Mouse (Mus musculus): ENCODE results near the gene Pkn1. TPM values are rescaled to one million over a fixed set of nuclear protein-coding genes. Genes with fewer than 3 reads are reported as not detected.
A peak's percentile ranks its signal among the peaks of the same experiment; 100 is the strongest.

The Pkn1 gene
- polyA plus RNA-seq, 1 experiment from 2014 or later, result 21.9 TPM

- 95% methylated on average over 8 of the region's 8 CpGs for WGBS
- H3K36me3 ChIP-seq (ENCODE audit: control insufficient read depth, insufficient read depth, low read length), result peaks cover 56% of the 10 kb centered on the region
- no peak overlapping the region for H3K27ac ChIP-seq (ENCODE audit: low read depth, low read length)
- H3K4me2 ChIP-seq (ENCODE audit: low read length), result no peak overlapping the region
- no peak for DNase-seq (ENCODE audit: low spot score)
- ATAC-seq, result no peak
- no peaks in the 10 kb centered on the region for H3K27me3 ChIP-seq (replicated peaks; ENCODE audit: control insufficient read depth, insufficient read depth, low read length)
- H3K4me1 ChIP-seq (ENCODE audit: control insufficient read depth, insufficient read depth, low read length), result no peaks in the 10 kb centered on the region
- no peaks in the 10 kb centered on the region for H3K9me3 ChIP-seq (replicated peaks; ENCODE audit: control insufficient read depth, low read length)
- H3K4me3 ChIP-seq (ENCODE audit: low read depth, low read length), result no peak overlapping the region
- no peak overlapping the region for H3K9ac ChIP-seq (ENCODE audit: low read length)
These were observed 26.6 kb upstream of the Pkn1 start for GRCm38 (mm10) chr8:83725521-83726102.

- Histone ChIP-seq H3K27me3 (replicated peaks; ENCODE audit: control insufficient read depth, insufficient read depth, low read length) (no peaks in the 10 kb centered on the region), H3K36me3 (ENCODE audit: control insufficient read depth, insufficient read depth, low read length) (peaks cover 63% of the 10 kb centered on the region), H3K9ac (ENCODE audit: low read length) (no peak overlapping the region), H3K27ac (ENCODE audit: low read depth, low read length) (no peak overlapping the region), H3K4me1 (ENCODE audit: control insufficient read depth, insufficient read depth, low read length) (no peaks in the 10 kb centered on the region), H3K4me2 (ENCODE audit: low read length) (no peak overlapping the region), H3K4me3 (ENCODE audit: low read depth, low read length) (no peak overlapping the region), H3K9me3 (replicated peaks; ENCODE audit: control insufficient read depth, low read length) (no peaks in the 10 kb centered on the region)
- peak; percentile 67 for DNase-seq (ENCODE audit: low spot score)
- peak; percentile 64 for ATAC-seq
- 36% methylated on average over 15 of the region's 15 CpGs for WGBS
These were observed 25.9 kb upstream of the Pkn1 start for GRCm38 (mm10) chr8:83724697-83725482.

- Histone ChIP-seq H3K9ac (ENCODE audit: low read length) (no peak overlapping the region), H3K36me3 (ENCODE audit: control insufficient read depth, insufficient read depth, low read length) (peaks cover 71% of the 10 kb centered on the region), H3K9me3 (replicated peaks; ENCODE audit: control insufficient read depth, low read length) (no peaks in the 10 kb centered on the region), H3K27ac (ENCODE audit: low read depth, low read length) (no peak overlapping the region), H3K4me1 (ENCODE audit: control insufficient read depth, insufficient read depth, low read length) (no peaks in the 10 kb centered on the region), H3K27me3 (replicated peaks; ENCODE audit: control insufficient read depth, insufficient read depth, low read length) (no peaks in the 10 kb centered on the region), H3K4me3 (ENCODE audit: low read depth, low read length) (no peak overlapping the region), H3K4me2 (ENCODE audit: low read length) (no peak overlapping the region)
- DNase-seq (ENCODE audit: low spot score), result no peak
- ATAC-seq, result no peak
- 83% methylated on average over 11 of the region's 11 CpGs for WGBS
These were observed 24.6 kb upstream of the Pkn1 start for GRCm38 (mm10) chr8:83723447-83724083.

GRCm38 (mm10) chr8:83722631-83723030, 23.7 kb upstream of the Pkn1 start:
- Histone ChIP-seq H3K4me2 (ENCODE audit: low read length) (no peak overlapping the region), H3K4me3 (ENCODE audit: low read depth, low read length) (no peak overlapping the region), H3K4me1 (ENCODE audit: control insufficient read depth, insufficient read depth, low read length) (no peaks in the 10 kb centered on the region), H3K9ac (ENCODE audit: low read length) (no peak overlapping the region), H3K9me3 (replicated peaks; ENCODE audit: control insufficient read depth, low read length) (no peaks in the 10 kb centered on the region), H3K27ac (ENCODE audit: low read depth, low read length) (no peak overlapping the region), H3K36me3 (ENCODE audit: control insufficient read depth, insufficient read depth, low read length) (peaks cover 71% of the 10 kb centered on the region), H3K27me3 (replicated peaks; ENCODE audit: control insufficient read depth, insufficient read depth, low read length) (no peaks in the 10 kb centered on the region)
- DNase-seq (ENCODE audit: low spot score) (no peak), ATAC-seq (no peak)
- 92% methylated on average over 12 of the region's 12 CpGs for WGBS

- WGBS, result 90% methylated on average over 25 of the region's 25 CpGs
- Histone ChIP-seq H3K9ac (ENCODE audit: low read length) (no peak overlapping the region), H3K27ac (ENCODE audit: low read depth, low read length) (no peak overlapping the region), H3K9me3 (replicated peaks; ENCODE audit: control insufficient read depth, low read length) (no peaks in the 10 kb centered on the region), H3K4me3 (ENCODE audit: low read depth, low read length) (no peak overlapping the region), H3K4me2 (ENCODE audit: low read length) (no peak overlapping the region), H3K27me3 (replicated peaks; ENCODE audit: control insufficient read depth, insufficient read depth, low read length) (no peaks in the 10 kb centered on the region), H3K4me1 (ENCODE audit: control insufficient read depth, insufficient read depth, low read length) (peaks cover 4% of the 10 kb centered on the region), H3K36me3 (ENCODE audit: control insufficient read depth, insufficient read depth, low read length) (peaks cover 71% of the 10 kb centered on the region)
- ATAC-seq, result no peak
- no peak for DNase-seq (ENCODE audit: low spot score)
These were observed 22.5 kb upstream of the Pkn1 start for GRCm38 (mm10) chr8:83721405-83722025.

- Histone ChIP-seq H3K4me1 (ENCODE audit: control insufficient read depth, insufficient read depth, low read length) (peaks cover 11% of the 10 kb centered on the region), H3K27ac (ENCODE audit: low read depth, low read length) (no peak overlapping the region), H3K27me3 (replicated peaks; ENCODE audit: control insufficient read depth, insufficient read depth, low read length) (no peaks in the 10 kb centered on the region), H3K36me3 (ENCODE audit: control insufficient read depth, insufficient read depth, low read length) (peaks cover 56% of the 10 kb centered on the region), H3K9me3 (replicated peaks; ENCODE audit: control insufficient read depth, low read length) (no peaks in the 10 kb centered on the region), H3K4me3 (ENCODE audit: low read depth, low read length) (no peak overlapping the region), H3K9ac (ENCODE audit: low read length) (no peak overlapping the region), H3K4me2 (ENCODE audit: low read length) (no peak overlapping the region)
- DNase-seq (ENCODE audit: low spot score), result no peak
- WGBS, result 89% methylated on average over 2 of the region's 2 CpGs
- ATAC-seq, result no peak
These were observed 20.7 kb upstream of the Pkn1 start for GRCm38 (mm10) chr8:83719693-83720092.

- no peak for DNase-seq (ENCODE audit: low spot score)
- no peak overlapping the region for H3K9ac ChIP-seq (ENCODE audit: low read length)
- no peak overlapping the region for H3K4me3 ChIP-seq (ENCODE audit: low read depth, low read length)
- no peak overlapping the region for H3K27ac ChIP-seq (ENCODE audit: low read depth, low read length)
- H3K4me1 ChIP-seq (ENCODE audit: control insufficient read depth, insufficient read depth, low read length), result peaks cover 11% of the 10 kb centered on the region
- ATAC-seq, result no peak
- H3K36me3 ChIP-seq (ENCODE audit: control insufficient read depth, insufficient read depth, low read length), result peaks cover 50% of the 10 kb centered on the region
- WGBS, result 90% methylated on average over 2 of the region's 2 CpGs
- H3K4me2 ChIP-seq (ENCODE audit: low read length), result no peak overlapping the region
- no peaks in the 10 kb centered on the region for H3K9me3 ChIP-seq (replicated peaks; ENCODE audit: control insufficient read depth, low read length)
- no peaks in the 10 kb centered on the region for H3K27me3 ChIP-seq (replicated peaks; ENCODE audit: control insufficient read depth, insufficient read depth, low read length)
These were observed 20.1 kb upstream of the Pkn1 start for GRCm38 (mm10) chr8:83719048-83719447.

GRCm38 (mm10) chr8:83716563-83716962, 17.6 kb upstream of the Pkn1 start:
- Histone ChIP-seq H3K4me1 (ENCODE audit: control insufficient read depth, insufficient read depth, low read length) (peaks cover 11% of the 10 kb centered on the region), H3K9me3 (replicated peaks; ENCODE audit: control insufficient read depth, low read length) (no peaks in the 10 kb centered on the region), H3K36me3 (ENCODE audit: control insufficient read depth, insufficient read depth, low read length) (peaks cover 25% of the 10 kb centered on the region), H3K4me2 (ENCODE audit: low read length) (peak overlapping the region; percentile 92), H3K27me3 (replicated peaks; ENCODE audit: control insufficient read depth, insufficient read depth, low read length) (no peaks in the 10 kb centered on the region), H3K9ac (ENCODE audit: low read length) (peak overlapping the region; percentile 0; the same call in 1 of the 2 replicates), H3K27ac (ENCODE audit: low read depth, low read length) (no peak overlapping the region), H3K4me3 (ENCODE audit: low read depth, low read length) (peak overlapping the region; percentile 89)
- ATAC-seq (no peak), DNase-seq (ENCODE audit: low spot score) (no peak)
- 74% methylated on average over 2 of the region's 2 CpGs for WGBS
